ENCODE assay signal across 22 mouse cellular contexts in genomic region chr7:109961570-109961969, GRCm38 (mm10). TPM values are rescaled to one million over a fixed set of nuclear protein-coding genes. Genes with fewer than 3 reads are reported as not detected.
DNase-seq lines count a peak whose midpoint lies in the region; ATAC-seq lines count a peak whose summit lies in the region.
"Had no signal": no experiment of that assay in that cellular context is flagged by ENCODE, and none has a peak within 500 bp of the region (broad histone marks: within the 10 kb centered on the region; RNA-seq: fewer than 3 reads in every experiment).

No protein-coding gene starts in this region.

- no peaks in the 10 kb centered on the region for H3K27me3 ChIP-seq in forebrain, embryonic 11.5 days (ENCODE audit: control insufficient read depth, insufficient read depth, low read length)
- H3K27me3 ChIP-seq: hindbrain, embryonic 12.5 days; intestine, embryonic 15.5 days; midbrain, embryonic 15.5 days had no signal

- no peaks in the 10 kb centered on the region for H3K36me3 ChIP-seq in forebrain, embryonic 11.5 days (ENCODE audit: control insufficient read depth, insufficient read depth, low read length)
- H3K36me3 ChIP-seq: forebrain, embryonic 10.5 days; hindbrain, embryonic 12.5 days; intestine, embryonic 15.5 days; liver, embryonic 15.5 days; midbrain, embryonic 10.5 days; midbrain, embryonic 15.5 days had no signal

- H3K4me1 ChIP-seq in forebrain, embryonic 11.5 days (replicated peaks; ENCODE audit: control insufficient read depth, insufficient read depth, low read length), result peaks cover 8% of the 10 kb centered on the region; the same call in 1 of the 2 replicates

- 90% methylated on average over 2 of the region's 2 CpGs for WGBS in forebrain, embryonic 11.5 days

- H3K4me3 ChIP-seq in forebrain, embryonic 11.5 days (ENCODE audit: low read depth, low read length), result no peak overlapping the region
- H3K4me3 ChIP-seq: intestine, embryonic 15.5 days; liver, embryonic 15.5 days had no signal

- ATAC-seq in cerebellum, adult (ENCODE audit: insufficient number of reproducible peaks, low FRiP score, low TSS enrichment), result no peak
- no peak for ATAC-seq in forebrain, embryonic 11.5 days (replicated peaks; ENCODE audit: low FRiP score)
- ATAC-seq: CD4-positive, CD25-positive, alpha-beta regulatory T cell, adult 4 months; forebrain, embryonic 16.5 days; hindbrain, postnatal 0 days; intestine, embryonic 15.5 days; midbrain, embryonic 15.5 days had no signal

- H3K9ac ChIP-seq in forebrain, embryonic 11.5 days (ENCODE audit: low read length), result no peak overlapping the region
- H3K9ac ChIP-seq: intestine, embryonic 15.5 days; liver, embryonic 15.5 days; lung, embryonic 14.5 days; midbrain, embryonic 15.5 days had no signal

- H3K27ac ChIP-seq in forebrain, embryonic 11.5 days (ENCODE audit: low read depth, low read length), result no peak overlapping the region
- H3K27ac ChIP-seq: intestine, embryonic 15.5 days; liver, embryonic 15.5 days had no signal

- no peak overlapping the region for H3K4me2 ChIP-seq in forebrain, embryonic 11.5 days (ENCODE audit: low read depth, low read length, severe bottlenecking)
- H3K4me2 ChIP-seq: intestine, embryonic 15.5 days had no signal

- peak; percentile 56 for DNase-seq in cerebellum, adult 9-11 months
- DNase-seq in kidney, postnatal 10 days, result peak; percentile 30
- DNase-seq in kidney, adult 11 months, result no peak
- DNase-seq in right cerebral cortex, postnatal 14 days, result peak; percentile 38
- no peak for DNase-seq in right cerebral cortex, postnatal 10 days (ENCODE audit: low spot score in 2 of 2)
- DNase-seq in cerebellum, postnatal 25 days, result peak; percentile 42 to 65
- no peak for DNase-seq in forebrain, embryonic 11.5 days (ENCODE audit: low spot score)
- DNase-seq: adrenal gland, adult 8-10 months; heart, postnatal 36 days; kidney, adult 8-10 months; lung, embryonic 14.5 days; right cerebral cortex, adult 18-20 months had no signal

- H3K9me3 ChIP-seq in forebrain, embryonic 11.5 days (ENCODE audit: control insufficient read depth, low read length), result no peaks in the 10 kb centered on the region
- H3K9me3 ChIP-seq: forebrain, embryonic 10.5 days; hindbrain, embryonic 12.5 days; intestine, embryonic 15.5 days; liver, embryonic 15.5 days; midbrain, embryonic 15.5 days had no signal

RNA-seq across cellular contexts. Expression of gene Dennd5a, which starts 1.3 kb away (rescaled TPM):
- 52.6 and 55.9 TPM in 2 replicates for polyA plus RNA-seq in forebrain, embryonic 11.5 days (2014; fragmentation: Nextera tagmentation; extraction: Ambion mirVana)

RNA-seq across cellular contexts. Expression of gene Tmem41b, which starts 25.2 kb away (rescaled TPM):
- polyA plus RNA-seq in forebrain, embryonic 11.5 days (2014; fragmentation: Nextera tagmentation; extraction: Ambion mirVana), result 66.4 and 67.5 TPM in 2 replicates

RNA-seq across cellular contexts. Expression of gene Ipo7, which starts 56.5 kb away (rescaled TPM):
- polyA plus RNA-seq in forebrain, embryonic 11.5 days (2014; fragmentation: Nextera tagmentation; extraction: Ambion mirVana), result 36.2 and 39.9 TPM in 2 replicates

Comparison
In these comparisons a context has a peak if more than half of its experiments do, and no peak if none do; other contexts are left out.
1. DNase-seq: peak in cerebellum, adult 9-11 months (single experiment), kidney, postnatal 10 days (single experiment), right cerebral cortex, postnatal 14 days (single experiment) and cerebellum, postnatal 25 days (2 of 2); none in kidney, adult 11 months (single experiment), right cerebral cortex, postnatal 10 days (0 of 2) and forebrain, embryonic 11.5 days (single experiment).